In the genomic region with DNA sequence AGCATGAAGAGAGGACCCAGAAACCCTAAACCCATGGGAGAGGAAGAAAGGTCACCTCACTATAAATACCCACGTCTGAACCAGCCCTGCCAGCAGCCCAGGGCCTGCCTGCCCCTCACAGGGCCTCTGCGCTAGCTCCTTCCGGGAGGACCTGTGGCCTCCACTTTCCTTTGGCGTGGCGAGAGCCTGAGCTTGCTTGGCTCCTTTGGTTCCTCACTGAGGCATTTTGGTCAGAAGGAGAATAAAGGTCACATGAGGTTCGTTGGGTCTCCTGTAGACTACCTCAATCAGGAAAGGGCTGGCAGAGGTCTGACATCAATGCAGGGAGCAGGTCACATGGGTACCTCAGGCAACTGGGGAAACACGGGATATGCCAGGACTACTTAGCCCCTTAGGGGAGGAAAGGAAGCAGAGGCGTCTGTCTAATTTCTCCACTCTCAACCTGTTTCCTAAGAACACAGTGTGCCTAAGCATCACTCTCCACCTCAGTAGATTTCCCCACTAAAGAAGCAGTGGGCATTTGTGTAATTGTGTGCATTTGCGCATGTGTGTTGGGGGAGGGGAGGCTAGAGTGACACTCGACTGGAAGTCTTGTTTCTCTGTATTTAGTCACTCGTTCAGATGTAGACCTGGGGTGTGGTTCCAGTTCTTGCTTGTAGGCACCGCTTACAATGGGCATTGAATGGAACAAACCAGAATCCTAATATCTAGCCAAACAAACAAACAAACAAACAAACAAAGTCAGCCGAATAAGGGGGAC, we compare ENCODE assay signal across 11 mouse cellular contexts. TPM values are rescaled to one million over a fixed set of nuclear protein-coding genes. Genes with fewer than 3 reads are reported as not detected.
DNase-seq lines count a peak whose midpoint lies in the region; ATAC-seq and TF ChIP-seq lines count a peak whose summit lies in the region.
"Had no signal": no experiment of that assay in that cellular context is flagged by ENCODE, and none has a peak within 500 bp of the region (broad histone marks: within the 10 kb centered on the region; RNA-seq: fewer than 3 reads in every experiment).

No protein-coding gene starts in this region.

- no peak overlapping the region for H3K4me2 ChIP-seq in midbrain, embryonic 11.5 days
- H3K4me2 ChIP-seq in midbrain, embryonic 14.5 days (ENCODE audit: low read length), result no peak overlapping the region
- H3K4me2 ChIP-seq: embryonic facial prominence, embryonic 12.5 days had no signal

- no peaks in the 10 kb centered on the region for H3K27me3 ChIP-seq in midbrain, embryonic 11.5 days (ENCODE audit: control insufficient read depth, insufficient read depth, low read length)
- no peaks in the 10 kb centered on the region for H3K27me3 ChIP-seq in midbrain, embryonic 14.5 days (ENCODE audit: control insufficient read depth, insufficient read depth, low read length)
- no peaks in the 10 kb centered on the region for H3K27me3 ChIP-seq in small intestine, adult 2 months (ENCODE audit: control insufficient read depth, insufficient read depth, low read length)
- H3K27me3 ChIP-seq: embryonic facial prominence, embryonic 12.5 days had no signal

- intact Hi-C loops in gastrocnemius, adult 2 months (cut with DNase I), result no loop called here
- intact Hi-C loops in heart, postnatal 10 days (cut with DNase I), result no loop called here

- ATAC-seq in midbrain, embryonic 11.5 days (ENCODE audit: low FRiP score), result no peak
- no peak for ATAC-seq in midbrain, embryonic 14.5 days (ENCODE audit: low FRiP score, low TSS enrichment)

- no peak overlapping the region for H3K9ac ChIP-seq in midbrain, embryonic 11.5 days (ENCODE audit: low read length)
- H3K9ac ChIP-seq in midbrain, embryonic 14.5 days (replicated peaks; ENCODE audit: low read length), result no peak overlapping the region
- H3K9ac ChIP-seq: embryonic facial prominence, embryonic 12.5 days had no signal

- TF ChIP-seq CTCF in gastrocnemius, adult 2 months (IDR thresholded peaks at IDR 0.05), result no peak
- no peak for TF ChIP-seq CTCF in small intestine, adult 2 months (IDR thresholded peaks at IDR 0.05; ENCODE audit: extremely low read depth, insufficient read length, insufficient replicate concordance, low read depth, low read length)

- WGBS in midbrain, embryonic 11.5 days, result 77% methylated on average over 13 of the region's 13 CpGs
- 77% methylated on average over 13 of the region's 13 CpGs for WGBS in midbrain, embryonic 14.5 days
- 55% methylated on average over 13 of the region's 13 CpGs for WGBS in small intestine, adult 2 months

- TF ChIP-seq POLR2A in small intestine, adult 2 months (IDR thresholded peaks at IDR 0.05; ENCODE audit: low read depth, low read length), result no peak

- peaks cover under 1% of the 10 kb centered on the region; the same call in 1 of the 2 replicates for H3K4me1 ChIP-seq in midbrain, embryonic 11.5 days (ENCODE audit: control insufficient read depth, insufficient read depth, low read length)
- no peaks in the 10 kb centered on the region for H3K4me1 ChIP-seq in midbrain, embryonic 14.5 days (ENCODE audit: control insufficient read depth, insufficient read depth, low read length)
- H3K4me1 ChIP-seq in small intestine, adult 2 months (ENCODE audit: control insufficient read depth, insufficient read depth, insufficient read length, low read length), result peaks cover 42% of the 10 kb centered on the region

- no peak overlapping the region for H3K27ac ChIP-seq in midbrain, embryonic 11.5 days (ENCODE audit: low read depth, low read length)
- no peak overlapping the region for H3K27ac ChIP-seq in midbrain, embryonic 14.5 days (replicated peaks; ENCODE audit: low read depth, low read length)
- H3K27ac ChIP-seq in gastrocnemius, adult 2 months, result peak overlapping the region; percentile 96
- H3K27ac ChIP-seq in small intestine, adult 2 months (ENCODE audit: insufficient read depth, low read depth, low read length), result peak overlapping the region; percentile 23; the same call in 1 of the 2 replicates
- H3K27ac ChIP-seq: embryonic facial prominence, embryonic 12.5 days had no signal

- no peaks in the 10 kb centered on the region for H3K9me3 ChIP-seq in midbrain, embryonic 11.5 days (ENCODE audit: control insufficient read depth, low read length)
- no peaks in the 10 kb centered on the region for H3K9me3 ChIP-seq in midbrain, embryonic 14.5 days (ENCODE audit: control insufficient read depth, low read length)
- H3K9me3 ChIP-seq: embryonic facial prominence, embryonic 12.5 days had no signal

- peak; percentile 77 for DNase-seq in midbrain, embryonic 11.5 days (ENCODE audit: low spot score, missing footprints)
- no peak for DNase-seq in midbrain, embryonic 14.5 days
- DNase-seq in gastrocnemius, adult 2 months, result peak; percentile 83
- DNase-seq in heart, postnatal 10 days, result peak; percentile 59 to 64
- DNase-seq in frontal cortex, postnatal 14 days (ENCODE audit: low spot score in 2 of 2), result no peak
- no peak for DNase-seq in urinary bladder, adult 18-20 months (ENCODE audit: low spot score in 2 of 2)
- DNase-seq in ovary, adult 18-20 months (ENCODE audit: low spot score), result no peak
- DNase-seq: right cerebral cortex, adult 18-20 months had no signal

- no peak overlapping the region for H3K4me3 ChIP-seq in midbrain, embryonic 11.5 days (ENCODE audit: low read depth, low read length)
- H3K4me3 ChIP-seq in midbrain, embryonic 14.5 days (replicated peaks; ENCODE audit: low read depth, low read length), result no peak overlapping the region
- H3K4me3 ChIP-seq in gastrocnemius, adult 2 months, result peak overlapping the region; percentile 72
- H3K4me3 ChIP-seq in small intestine, adult 2 months (ENCODE audit: low read depth, low read length), result no peak overlapping the region
- H3K4me3 ChIP-seq: embryonic facial prominence, embryonic 12.5 days had no signal

- H3K36me3 ChIP-seq in midbrain, embryonic 11.5 days (ENCODE audit: control insufficient read depth, insufficient read depth, low read length), result no peaks in the 10 kb centered on the region
- H3K36me3 ChIP-seq in midbrain, embryonic 14.5 days (ENCODE audit: control insufficient read depth, insufficient read depth, low read length), result no peaks in the 10 kb centered on the region
- no peaks in the 10 kb centered on the region for H3K36me3 ChIP-seq in small intestine, adult 2 months (ENCODE audit: control insufficient read depth, insufficient read depth, low read length)
- H3K36me3 ChIP-seq: embryonic facial prominence, embryonic 12.5 days had no signal

RNA-seq across cellular contexts. Expression of gene Apobec2, which starts 5.6 kb away (rescaled TPM):
- polyA plus RNA-seq in midbrain, embryonic 11.5 days (2014; fragmentation: Nextera tagmentation; extraction: Ambion mirVana), result 1.0 and 1.3 TPM in 2 replicates
- 0.26 and 0.29 TPM in 2 replicates for polyA plus RNA-seq in midbrain, embryonic 14.5 days (2014; fragmentation: Nextera tagmentation; extraction: Ambion mirVana)
- total RNA-seq in gastrocnemius, adult 2 months (2021), result 100 to 1,000 TPM; 439 to 602 TPM
- 100 to 1,000 TPM; 227 to 228 TPM for total RNA-seq in heart, postnatal 10 days (2021)
- polyA plus RNA-seq in small intestine, adult 2 months (2012; rRNA removed), result 0.25 and 1.2 TPM in 2 replicates
- total RNA-seq: megakaryocyte progenitor cell, adult 5-6 weeks had no signal

RNA-seq across cellular contexts. Expression of gene Oard1, which starts 17.4 kb away (rescaled TPM):
- polyA plus RNA-seq in midbrain, embryonic 11.5 days (2014; fragmentation: Nextera tagmentation; extraction: Ambion mirVana), result 95.9 and 101 TPM in 2 replicates
- 41.9 and 49.2 TPM in 2 replicates for polyA plus RNA-seq in midbrain, embryonic 14.5 days (2014; fragmentation: Nextera tagmentation; extraction: Ambion mirVana)
- total RNA-seq in gastrocnemius, adult 2 months (2021), result 10 to 100 TPM; 11.1 to 12.4 TPM
- total RNA-seq in heart, postnatal 10 days (2021), result 10 to 100 TPM; 11.5 to 16.4 TPM
- 3.5 and 4.1 TPM in 2 replicates for polyA plus RNA-seq in small intestine, adult 2 months (2012; rRNA removed)

RNA-seq across cellular contexts. Expression of gene Nfya, which starts 17.5 kb away (rescaled TPM):
- 18.4 and 19.4 TPM in 2 replicates for polyA plus RNA-seq in midbrain, embryonic 11.5 days (2014; fragmentation: Nextera tagmentation; extraction: Ambion mirVana)
- 14.2 and 16.5 TPM in 2 replicates for polyA plus RNA-seq in midbrain, embryonic 14.5 days (2014; fragmentation: Nextera tagmentation; extraction: Ambion mirVana)
- total RNA-seq in gastrocnemius, adult 2 months (2021), result 1 to 10 TPM; 6.1 to 9.4 TPM
- total RNA-seq in heart, postnatal 10 days (2021), result 10 to 100 TPM; 22.0 to 29.9 TPM
- polyA plus RNA-seq in small intestine, adult 2 months (2012; rRNA removed), result 36.2 and 36.4 TPM in 2 replicates

RNA-seq across cellular contexts. Expression of gene Tspo2, which starts 24.2 kb away (rescaled TPM):
- polyA plus RNA-seq in midbrain, embryonic 11.5 days (2014; fragmentation: Nextera tagmentation; extraction: Ambion mirVana), result 0.36 and 0.61 TPM in 2 replicates
- 2.5 and 4.6 TPM in 2 replicates for polyA plus RNA-seq in midbrain, embryonic 14.5 days (2014; fragmentation: Nextera tagmentation; extraction: Ambion mirVana)
- total RNA-seq in gastrocnemius, adult 2 months (2021), result not detected
- total RNA-seq in heart, postnatal 10 days (2021), result 1 to 10 TPM in 1 of 2 experiments, not detected in 1; 1.0 TPM
- 2.6 and 9.6 TPM in 2 replicates for polyA plus RNA-seq in small intestine, adult 2 months (2012; rRNA removed)

RNA-seq across cellular contexts. Expression of gene Unc5cl, which starts 27.5 kb away (rescaled TPM):
- polyA plus RNA-seq in midbrain, embryonic 11.5 days (2014; fragmentation: Nextera tagmentation; extraction: Ambion mirVana), result 0.22 TPM in 1 of 2 replicates, not detected in the other
- 0.22 and 0.53 TPM in 2 replicates for polyA plus RNA-seq in midbrain, embryonic 14.5 days (2014; fragmentation: Nextera tagmentation; extraction: Ambion mirVana)
- total RNA-seq in gastrocnemius, adult 2 months (2021), result not detected
- total RNA-seq in heart, postnatal 10 days (2021), result under 1 TPM in 1 of 2 experiments, not detected in 1; 0.72 TPM
- polyA plus RNA-seq in small intestine, adult 2 months (2012; rRNA removed), result 52.1 and 88.3 TPM in 2 replicates

Comparison
In these comparisons a context has a peak if more than half of its experiments do, and no peak if none do; other contexts are left out.
1. DNase-seq: peak in midbrain, embryonic 11.5 days (single experiment), gastrocnemius, adult 2 months (single experiment) and heart, postnatal 10 days (2 of 2); none in midbrain, embryonic 14.5 days (single experiment), frontal cortex, postnatal 14 days (0 of 2), urinary bladder, adult 18-20 months (0 of 2) and ovary, adult 18-20 months (single experiment).
2. H3K27ac ChIP-seq: peak in gastrocnemius, adult 2 months (single experiment) and small intestine, adult 2 months (single experiment); none in midbrain, embryonic 11.5 days (single experiment) and midbrain, embryonic 14.5 days (single experiment).